In the genomic region with DNA sequence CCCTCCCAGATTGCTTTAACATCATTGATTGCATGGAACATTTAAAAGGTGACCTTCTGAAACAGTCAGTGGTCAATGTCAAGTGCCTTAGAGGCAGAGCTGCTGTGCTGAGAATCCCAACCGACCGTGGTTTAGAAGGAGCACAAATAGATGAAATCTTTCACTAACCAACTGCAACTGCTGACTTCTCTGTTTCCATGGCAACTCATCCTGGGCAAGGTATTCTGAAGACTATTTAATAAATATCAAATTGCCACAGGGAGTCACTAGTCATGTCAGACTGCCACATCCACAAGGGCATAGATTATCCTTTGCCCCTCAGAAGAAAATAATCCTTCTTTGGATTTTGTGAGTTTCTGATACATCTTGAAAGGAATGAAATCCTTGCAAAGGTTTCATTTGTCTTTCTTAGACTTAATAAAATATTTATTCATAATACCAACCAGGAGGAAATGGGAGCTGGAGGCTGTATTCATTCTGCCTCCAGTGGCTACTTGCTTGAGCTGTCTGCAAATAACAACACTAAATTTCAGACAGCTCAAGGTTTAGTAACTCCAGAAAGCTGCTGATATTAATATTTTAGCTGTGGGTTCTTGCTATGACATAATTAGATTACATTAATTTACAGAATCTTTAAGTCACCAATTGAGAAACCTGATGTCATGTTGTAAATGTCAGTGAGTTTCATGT, we compare ENCODE assay signal across 27 mouse cellular contexts. TPM values are rescaled to one million over a fixed set of nuclear protein-coding genes. Genes with fewer than 3 reads are reported as not detected.
A peak's percentile ranks its signal among the peaks of the same experiment; 100 is the strongest.
DNase-seq lines count a peak whose midpoint lies in the region; ATAC-seq and TF ChIP-seq lines count a peak whose summit lies in the region.
"Had no signal": no experiment of that assay in that cellular context is flagged by ENCODE, and none has a peak within 500 bp of the region (broad histone marks: within the 10 kb centered on the region; RNA-seq: fewer than 3 reads in every experiment).

No protein-coding gene starts in this region.

- no peaks in the 10 kb centered on the region for H3K36me3 ChIP-seq in forebrain, embryonic 12.5 days (replicated peaks)
- H3K36me3 ChIP-seq in forebrain, embryonic 10.5 days (replicated peaks) = no peaks in the 10 kb centered on the region
- no peaks in the 10 kb centered on the region for H3K36me3 ChIP-seq in midbrain, embryonic 14.5 days (ENCODE audit: control insufficient read depth, insufficient read depth, low read length)
- no peaks in the 10 kb centered on the region for H3K36me3 ChIP-seq in heart, adult 2 months (ENCODE audit: control insufficient read depth, insufficient read depth, low read length)
- H3K36me3 ChIP-seq: embryonic facial prominence, embryonic 13.5 days; G1E; heart, embryonic 10.5 days; limb, embryonic 13.5 days; liver, embryonic 13.5 days had no signal

- H3K9me3 ChIP-seq in forebrain, embryonic 12.5 days = no peaks in the 10 kb centered on the region
- no peaks in the 10 kb centered on the region for H3K9me3 ChIP-seq in forebrain, embryonic 10.5 days
- no peaks in the 10 kb centered on the region for H3K9me3 ChIP-seq in midbrain, embryonic 14.5 days (ENCODE audit: control insufficient read depth, low read length)
- H3K9me3 ChIP-seq: embryonic facial prominence, embryonic 13.5 days; G1E; heart, embryonic 10.5 days; limb, embryonic 13.5 days; liver, embryonic 13.5 days had no signal

- no peaks in the 10 kb centered on the region for H3K79me2 ChIP-seq in heart, adult 2 months (replicated peaks; ENCODE audit: control insufficient read depth, insufficient read depth, low read length)

- no peak for TF ChIP-seq CTCF in heart, adult 2 months (IDR thresholded peaks at IDR 0.05)

- intact Hi-C loops in heart, adult 2 months (cut with DNase I) = no loop called here

- no peaks in the 10 kb centered on the region for H3K4me1 ChIP-seq in forebrain, embryonic 12.5 days
- peaks cover 8% of the 10 kb centered on the region; the same call in 1 of the 2 replicates for H3K4me1 ChIP-seq in forebrain, embryonic 10.5 days
- H3K4me1 ChIP-seq in midbrain, embryonic 14.5 days (ENCODE audit: control insufficient read depth, insufficient read depth, low read length) = peaks cover 14% of the 10 kb centered on the region
- no peaks in the 10 kb centered on the region for H3K4me1 ChIP-seq in heart, adult 2 months (ENCODE audit: control insufficient read depth, insufficient read depth, low read length)
- H3K4me1 ChIP-seq: embryonic facial prominence, embryonic 13.5 days; heart, embryonic 10.5 days; limb, embryonic 13.5 days; liver, embryonic 13.5 days had no signal

- no peaks in the 10 kb centered on the region for H3K27me3 ChIP-seq in forebrain, embryonic 12.5 days
- H3K27me3 ChIP-seq in forebrain, embryonic 10.5 days (ENCODE audit: poor library complexity, severe bottlenecking) = no peaks in the 10 kb centered on the region
- H3K27me3 ChIP-seq in midbrain, embryonic 14.5 days (ENCODE audit: control insufficient read depth, insufficient read depth, low read length) = no peaks in the 10 kb centered on the region
- no peaks in the 10 kb centered on the region for H3K27me3 ChIP-seq in heart, adult 2 months (ENCODE audit: control insufficient read depth, insufficient read depth, low read length)
- H3K27me3 ChIP-seq: embryonic facial prominence, embryonic 13.5 days; limb, embryonic 13.5 days; liver, embryonic 13.5 days had no signal

- no peak overlapping the region for H3K4me3 ChIP-seq in forebrain, embryonic 12.5 days (replicated peaks)
- no peak overlapping the region for H3K4me3 ChIP-seq in forebrain, embryonic 10.5 days
- H3K4me3 ChIP-seq in midbrain, embryonic 14.5 days (replicated peaks; ENCODE audit: low read depth, low read length) = no peak overlapping the region
- H3K4me3 ChIP-seq in heart, adult 2 months = no peak overlapping the region
- H3K4me3 ChIP-seq: embryonic facial prominence, embryonic 13.5 days; heart, embryonic 10.5 days; layer of hippocampus, adult 2 months; limb, embryonic 13.5 days; liver, embryonic 13.5 days had no signal

- TF ChIP-seq EP300 in heart, adult 2 months (IDR thresholded peaks at IDR 0.05; ENCODE audit: insufficient read depth, low read depth, low read length) = no peak

- H3K9ac ChIP-seq in forebrain, embryonic 12.5 days = no peak overlapping the region
- H3K9ac ChIP-seq in midbrain, embryonic 14.5 days (replicated peaks; ENCODE audit: low read length) = no peak overlapping the region
- no peak overlapping the region for H3K9ac ChIP-seq in heart, adult 2 months (ENCODE audit: low read depth, low read length)
- H3K9ac ChIP-seq: embryonic facial prominence, embryonic 13.5 days; limb, embryonic 13.5 days; liver, embryonic 13.5 days; lung, embryonic 14.5 days had no signal

- H3K4me2 ChIP-seq in forebrain, embryonic 12.5 days = no peak overlapping the region
- peak overlapping the region; percentile 20 for H3K4me2 ChIP-seq in midbrain, embryonic 14.5 days (ENCODE audit: low read length)
- H3K4me2 ChIP-seq: embryonic facial prominence, embryonic 13.5 days; limb, embryonic 13.5 days; liver, embryonic 13.5 days; lung, embryonic 14.5 days had no signal

- 0 out of 2 replicates have a peak, but pooled peaks have one; percentile 49 for ATAC-seq in forebrain, embryonic 12.5 days (ENCODE audit: low FRiP score)
- ATAC-seq in midbrain, embryonic 14.5 days (ENCODE audit: low FRiP score, low TSS enrichment) = peak; percentile 67; the same call in 1 of the 2 replicates
- ATAC-seq: activated CD4-positive, CD25-positive, alpha-beta regulatory T cell, adult 4 months had no signal

- no peak for DNase-seq in forebrain, embryonic 10.5 days (ENCODE audit: extremely low spot score, low spot score)
- peak; percentile 8 for DNase-seq in retina, postnatal 1 day
- DNase-seq in retina, embryonic 14.5 days (ENCODE audit: low spot score) = no peak
- DNase-seq in midbrain, embryonic 14.5 days = peak; percentile 84
- no peak for DNase-seq in heart, adult 2 months
- DNase-seq in ovary, postnatal 10 days (ENCODE audit: low spot score) = no peak
- DNase-seq in urinary bladder, postnatal 25 days (ENCODE audit: low spot score) = no peak
- DNase-seq: adrenal gland, postnatal 14 days; cerebellum, adult 2 months; gastrocnemius, postnatal 25 days; kidney, adult 11 months; kidney, postnatal 10 days; layer of hippocampus, postnatal 36 days; liver, embryonic 13.5 days; lung, embryonic 14.5 days; lung, postnatal 36 days; right cerebral cortex, postnatal 14 days; spleen, adult 18-20 months; thymus, postnatal 36 days had no signal

- 61% methylated on average over 2 of the region's 2 CpGs for WGBS in forebrain, embryonic 12.5 days
- WGBS in forebrain, embryonic 10.5 days = 73% methylated on average over 2 of the region's 2 CpGs
- WGBS in midbrain, embryonic 14.5 days = 14% methylated on average over 2 of the region's 2 CpGs
- WGBS in heart, adult 2 months = 74% methylated on average over 2 of the region's 2 CpGs

- no peak for TF ChIP-seq POLR2A in heart, adult 2 months (IDR thresholded peaks at IDR 0.05; ENCODE audit: insufficient read depth, low read depth, low read length)

- H3K27ac ChIP-seq in forebrain, embryonic 12.5 days = no peak overlapping the region
- no peak overlapping the region for H3K27ac ChIP-seq in forebrain, embryonic 10.5 days
- peak overlapping the region; percentile 62 for H3K27ac ChIP-seq in midbrain, embryonic 14.5 days (replicated peaks; ENCODE audit: low read depth, low read length)
- H3K27ac ChIP-seq in heart, adult 2 months = no peak overlapping the region
- H3K27ac ChIP-seq: embryonic facial prominence, embryonic 13.5 days; heart, embryonic 10.5 days; layer of hippocampus, adult 2 months; limb, embryonic 13.5 days; liver, embryonic 13.5 days had no signal

RNA-seq across cellular contexts. Expression of a gene that starts 26.1 kb away (rescaled TPM):
- polyA plus RNA-seq in forebrain, embryonic 12.5 days (2016; fragmentation: Nextera tagmentation; extraction: Ambion mirVana) = 339 and 369 TPM in 2 replicates
- 59.6 and 73.6 TPM in 2 replicates for polyA plus RNA-seq in forebrain, embryonic 10.5 days (2016; fragmentation: Nextera tagmentation; extraction: Ambion mirVana)
- polyA plus RNA-seq in midbrain, embryonic 14.5 days (2014; fragmentation: Nextera tagmentation; extraction: Ambion mirVana) = 489 and 491 TPM in 2 replicates
- total RNA-seq in heart, adult 2 months (2021) = 1 to 10 TPM; 3.8 to 4.2 TPM
- polyA plus RNA-seq in heart, adult 2 months (2012; rRNA removed) = 2.2 and 3.7 TPM in 2 replicates
- total RNA-seq: megakaryocyte-erythroid progenitor cell, adult 5-6 weeks had no signal
- polyA plus RNA-seq: G1E had no signal

Comparison
In these comparisons a context has a peak if more than half of its experiments do, and no peak if none do; other contexts are left out.
1. DNase-seq: peak in retina, postnatal 1 day (single experiment) and midbrain, embryonic 14.5 days (single experiment); none in forebrain, embryonic 10.5 days (single experiment), retina, embryonic 14.5 days (single experiment), heart, adult 2 months (0 of 2), ovary, postnatal 10 days (single experiment) and urinary bladder, postnatal 25 days (single experiment).
2. RNA of a gene that starts 26.1 kb away (polyA plus RNA-seq): 489 to 491 TPM in midbrain, embryonic 14.5 days, 339 to 369 TPM in forebrain, embryonic 12.5 days and 59.6 to 73.6 TPM in forebrain, embryonic 10.5 days; 2.2 to 3.7 TPM in heart, adult 2 months; every median in the first group is over 10 times any median in the second.